Mouse (Mus musculus) testis, adult 2 months (tissue): ENCODE data around the gene Pum2.

ENCODE experiments used
- CTCF ChIP-seq: fragments of 200-500 bp; IDR thresholded peaks from 2 replicates; pipeline ENCODE4 v1.5.1; 2012; ENCODE audit warnings: low read depth, mild to moderate bottlenecking, inconsistent platforms, low read length, moderate library complexity; ENCODE audit not compliant: control insufficient read depth, insufficient read depth, insufficient replicate concordance
- POLR2A ChIP-seq: fragments of 200-500 bp; IDR thresholded peaks from 2 replicates; pipeline ENCODE4 v1.6.1; 2012; ENCODE audit warnings: low read depth, mild to moderate bottlenecking, inconsistent platforms, low read length, moderate library complexity; ENCODE audit not compliant: control insufficient read depth

DNA sequence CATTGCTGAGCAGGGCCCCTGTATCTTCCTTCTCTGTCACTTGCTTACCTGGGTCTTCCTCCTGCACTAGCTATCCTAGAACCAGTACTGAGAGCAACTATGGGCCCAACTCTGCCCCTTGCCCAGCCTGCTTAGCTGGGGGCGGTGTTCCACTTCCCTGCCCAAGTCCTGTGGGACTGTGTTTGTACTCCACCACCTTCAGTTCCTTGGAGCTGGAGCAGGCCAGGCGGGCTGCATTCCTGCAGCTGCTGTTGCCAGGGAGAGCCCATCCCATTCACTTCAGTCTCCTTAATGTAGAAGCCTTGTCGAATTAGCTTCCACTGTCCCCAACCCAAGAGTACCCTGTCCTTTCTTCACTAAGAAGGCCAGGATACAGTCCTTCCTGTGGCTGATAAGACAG, 114.5 kb downstream of the Pum2 start:
- no peak for TF ChIP-seq CTCF
- TF ChIP-seq POLR2A: no peak
